Mouse (Mus musculus) kidney, embryonic 14.5 days (tissue): ENCODE data around the gene Zfp296. TPM values are rescaled to one million over a fixed set of nuclear protein-coding genes. Genes with fewer than 3 reads are reported as not detected.
"Not testable (repeated sequence)": the region's sequence is repeated elsewhere in the genome, so short reads cannot be mapped to it uniquely, and the experiment has no call there.

Experiments used
- ATAC-seq: fragments of 200-750 bp; cut with Nextera tagmentation; 2 replicates; pipeline ENCODE4 v1.8.0; 2017; ENCODE audit warnings: moderate number of reproducible peaks, mild to moderate bottlenecking, moderate TSS enrichment, moderate library complexity; ENCODE audit not compliant: low FRiP score, low TSS enrichment
- H3K27ac ChIP-seq: fragments of 300-500 bp; sonication (generic); 2 replicates; pipeline ENCODE4 v1.5.1; 2014; ENCODE audit warnings: low read depth, mild to moderate bottlenecking, low read length, moderate library complexity, mixed read lengths
- H3K27me3 ChIP-seq: fragments of 300-500 bp; sonication (generic); 2 replicates; pipeline ENCODE4 v1.6.1; 2014; ENCODE audit warnings: mild to moderate bottlenecking, low read length; ENCODE audit not compliant: control insufficient read depth, insufficient read depth
- H3K36me3 ChIP-seq: fragments of 300-500 bp; sonication (generic); 2 replicates; pipeline ENCODE4 v1.6.1; 2014; ENCODE audit warnings: low read length, mixed read lengths; ENCODE audit not compliant: control insufficient read depth, insufficient read depth
- H3K4me1 ChIP-seq: fragments of 300-500 bp; sonication (generic); 2 replicates; pipeline ENCODE4 v1.6.1; 2014; ENCODE audit warnings: low read length, mixed read lengths; ENCODE audit not compliant: control insufficient read depth, insufficient read depth
- H3K4me2 ChIP-seq: fragments of 300-500 bp; sonication (generic); replicated peaks from 2 replicates; pipeline ENCODE4 v1.6.1; 2014; ENCODE audit warnings: low read depth, mild to moderate bottlenecking, low read length
- H3K4me3 ChIP-seq: fragments of 300-500 bp; sonication (generic); 2 replicates; pipeline ENCODE4 v1.5.1; 2014; ENCODE audit warnings: mild to moderate bottlenecking, low read length
- H3K9ac ChIP-seq: fragments of 300-500 bp; sonication (generic); 2 replicates; pipeline ENCODE4 v1.6.1; 2014; ENCODE audit warnings: low read depth, mild to moderate bottlenecking, low read length, moderate library complexity
- H3K9me3 ChIP-seq: fragments of 300-500 bp; sonication (generic); 2 replicates; pipeline ENCODE4 v1.6.1; 2016; ENCODE audit warnings: low read length; ENCODE audit not compliant: control insufficient read depth
- WGBS: fragments of 180-500 bp; shearing (Covaris S2); extraction: QIAGEN DNeasy Blood & Tissue Kit; methylation state at CpG from one replicate; pipeline ENCODE4 v1.1.7; 2014; 5-methylcytosine and 5-hydroxymethylcytosine counted together
- polyA plus RNA-seq: library from polyadenylated mRNA; unstranded; fragments of >200 nt; fragmentation: Nextera tagmentation; extraction: Ambion mirVana; gene quantifications from 2 replicates; pipeline ENCODE4 v1.2.1, GENCODE M21; 2014

Gene Zfp296
- polyA plus RNA-seq, 1 experiment from 2014 or later: 0.68 TPM

DNA sequence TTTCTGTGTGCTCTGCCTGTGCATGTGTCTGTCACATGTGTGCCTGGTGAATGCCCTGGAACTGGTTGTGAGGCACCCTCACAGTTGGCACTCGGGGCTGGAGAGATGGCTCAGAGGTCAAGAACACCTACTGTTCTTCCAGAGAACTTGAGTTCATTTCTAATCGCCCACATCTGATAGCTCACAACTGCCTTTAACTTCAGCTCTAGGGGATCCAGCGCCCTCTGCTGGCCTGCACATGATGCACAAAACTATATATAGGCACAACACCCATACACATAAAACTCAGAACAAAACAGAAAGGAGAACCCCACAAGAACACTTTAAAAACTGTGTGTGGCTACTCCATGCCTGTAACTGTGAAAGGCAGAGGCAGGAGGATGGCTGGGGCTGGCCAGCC, 12.1 kb downstream of the Zfp296 start:
- Histone ChIP-seq H3K4me2 (no peak overlapping the region), H3K27me3 (no peaks in the 10 kb centered on the region), H3K27ac (no peak overlapping the region), H3K4me3 (no peak overlapping the region; the same call in 1 of the 2 replicates), H3K9me3 (no peaks in the 10 kb centered on the region), H3K4me1 (no peaks in the 10 kb centered on the region), H3K9ac (no peak overlapping the region), H3K36me3 (peaks cover 100% of the 10 kb centered on the region)
- 53% methylated on average over 3 of the region's 3 CpGs for WGBS
- no peak for ATAC-seq

DNA sequence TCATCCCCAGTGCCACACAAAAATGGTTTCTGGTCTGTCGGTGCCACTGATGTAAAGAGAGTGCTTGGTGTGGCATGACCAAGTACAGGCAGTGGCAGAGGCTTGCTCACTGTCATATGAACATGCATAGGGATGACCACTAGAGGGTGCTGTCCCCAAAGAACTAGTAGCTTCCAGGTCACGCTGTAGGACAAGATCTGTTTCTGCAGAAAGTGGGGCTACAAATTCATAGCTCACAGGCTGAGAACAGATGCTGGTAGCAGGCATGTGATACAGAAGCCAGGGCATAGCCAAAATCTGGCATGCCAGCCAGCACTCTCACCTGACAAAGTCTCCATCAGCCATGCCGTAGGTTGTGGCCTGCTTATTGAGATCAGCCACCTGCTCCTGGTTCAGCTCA, 12.8 kb downstream of the Zfp296 start:
- ATAC-seq: peak; percentile 40; the same call in 1 of the 2 replicates
- Histone ChIP-seq H3K27me3 (no peaks in the 10 kb centered on the region), H3K9ac (no peak overlapping the region), H3K4me1 (no peaks in the 10 kb centered on the region), H3K27ac (no peak overlapping the region), H3K4me3 (no peak overlapping the region), H3K4me2 (no peak overlapping the region), H3K36me3 (peaks cover 100% of the 10 kb centered on the region), H3K9me3 (no peaks in the 10 kb centered on the region)
- 66% methylated on average over 3 of the region's 3 CpGs for WGBS

DNA sequence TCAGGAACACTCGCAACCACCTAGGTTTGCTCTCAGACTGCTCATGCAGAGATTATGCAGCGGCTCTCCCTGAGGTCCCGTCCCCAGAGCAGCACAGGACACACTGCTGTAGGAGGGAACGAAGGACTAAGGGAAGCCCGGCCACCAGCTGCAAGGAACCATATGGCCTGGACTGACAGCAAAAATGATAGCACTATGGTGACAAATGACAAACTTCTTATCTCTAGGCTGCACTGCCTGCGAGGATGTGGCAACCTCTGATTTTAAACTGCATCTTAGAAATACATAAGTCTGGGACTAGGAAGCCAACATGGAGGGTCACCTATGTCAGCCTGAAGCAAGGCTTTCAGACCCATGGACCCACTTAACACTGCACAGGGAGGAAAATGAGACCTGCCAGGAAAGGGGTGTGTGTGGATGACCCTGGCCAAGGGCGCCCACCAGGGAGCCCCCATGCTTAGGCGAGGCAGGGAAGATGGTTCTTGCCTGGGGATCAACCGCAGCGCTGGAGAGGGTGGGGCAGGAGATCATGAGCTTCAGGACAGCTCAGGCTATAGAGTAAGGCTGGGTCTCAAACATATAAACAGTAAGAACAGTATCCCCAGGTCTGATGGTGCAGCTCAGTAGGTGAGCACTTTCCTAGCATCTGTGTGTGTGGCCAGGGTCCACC, 16.1 kb downstream of the Zfp296 start:
- no peaks in the 10 kb centered on the region for H3K27me3 ChIP-seq
- H3K4me2 ChIP-seq: no peak overlapping the region
- no peak for ATAC-seq
- H3K27ac ChIP-seq: no peak overlapping the region
- no peak overlapping the region for H3K9ac ChIP-seq
- H3K36me3 ChIP-seq: peaks cover 92% of the 10 kb centered on the region
- H3K4me1 ChIP-seq: no peaks in the 10 kb centered on the region
- H3K9me3 ChIP-seq: no peaks in the 10 kb centered on the region
- no peak overlapping the region for H3K4me3 ChIP-seq
- 91% methylated on average over 10 of the region's 10 CpGs for WGBS

DNA sequence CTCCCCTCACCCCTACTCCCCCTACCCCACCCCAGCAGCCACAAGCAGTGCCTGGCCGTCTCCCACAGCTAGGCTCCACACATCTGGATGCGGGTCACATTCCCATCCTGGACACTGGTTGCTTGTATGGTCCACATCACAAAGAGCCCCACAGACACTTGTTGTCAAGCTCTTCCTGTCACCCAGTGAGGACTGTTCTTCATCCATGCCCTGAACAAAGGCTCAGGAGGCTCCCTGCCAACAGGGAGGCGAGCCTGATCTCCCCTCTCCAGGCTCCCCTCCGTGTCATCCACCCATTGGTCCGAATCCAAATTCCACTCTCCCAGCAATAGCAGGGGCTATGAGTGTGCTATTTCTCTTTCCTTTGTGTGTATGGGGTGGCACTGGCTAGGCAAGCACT, 23.5 kb downstream of the Zfp296 start:
- WGBS: 70% methylated on average over 5 of the region's 5 CpGs

DNA sequence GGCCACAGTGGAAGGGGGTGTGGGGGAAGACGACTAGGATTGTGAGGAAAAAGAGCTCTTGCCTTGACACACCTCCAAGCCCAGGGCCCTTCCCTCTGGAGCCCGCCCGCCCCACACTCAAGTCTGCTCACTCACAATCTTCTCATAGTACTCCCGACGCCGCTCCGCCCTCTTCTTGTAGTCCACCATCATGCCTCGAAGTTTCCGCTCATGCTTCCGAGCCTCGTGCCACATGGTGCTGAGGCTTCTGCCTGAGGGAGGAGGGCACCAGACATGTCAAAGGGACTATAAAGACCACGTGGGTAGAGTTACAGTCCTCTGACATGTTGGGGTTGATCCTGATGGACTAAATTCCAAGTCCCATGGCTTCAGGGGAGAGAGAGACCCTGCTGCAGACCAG, 26.0 kb downstream of the Zfp296 start:
- Histone ChIP-seq H3K4me3 (peak overlapping the region; percentile 99; the same call in 1 of the 2 replicates), H3K27ac (no peak overlapping the region), H3K27me3 (no peaks in the 10 kb centered on the region), H3K9ac (peak overlapping the region; percentile 95; the same call in 1 of the 2 replicates), H3K4me1 (peaks cover 12% of the 10 kb centered on the region; the same call in 1 of the 2 replicates), H3K36me3 (peaks cover 43% of the 10 kb centered on the region), H3K9me3 (no peaks in the 10 kb centered on the region), H3K4me2 (peak overlapping the region; percentile 85)
- ATAC-seq: no peak
- 81% methylated on average over 12 of the region's 12 CpGs for WGBS

More for the DNA sequence above, 23.5 kb downstream of the Zfp296 start:
- ATAC-seq: no peak
- Histone ChIP-seq H3K4me3 (no peak overlapping the region), H3K4me2 (no peak overlapping the region), H3K9me3 (no peaks in the 10 kb centered on the region), H3K36me3 (peaks cover 61% of the 10 kb centered on the region), H3K9ac (no peak overlapping the region), H3K27ac (no peak overlapping the region), H3K27me3 (no peaks in the 10 kb centered on the region), H3K4me1 (peaks cover 12% of the 10 kb centered on the region; the same call in 1 of the 2 replicates)

DNA sequence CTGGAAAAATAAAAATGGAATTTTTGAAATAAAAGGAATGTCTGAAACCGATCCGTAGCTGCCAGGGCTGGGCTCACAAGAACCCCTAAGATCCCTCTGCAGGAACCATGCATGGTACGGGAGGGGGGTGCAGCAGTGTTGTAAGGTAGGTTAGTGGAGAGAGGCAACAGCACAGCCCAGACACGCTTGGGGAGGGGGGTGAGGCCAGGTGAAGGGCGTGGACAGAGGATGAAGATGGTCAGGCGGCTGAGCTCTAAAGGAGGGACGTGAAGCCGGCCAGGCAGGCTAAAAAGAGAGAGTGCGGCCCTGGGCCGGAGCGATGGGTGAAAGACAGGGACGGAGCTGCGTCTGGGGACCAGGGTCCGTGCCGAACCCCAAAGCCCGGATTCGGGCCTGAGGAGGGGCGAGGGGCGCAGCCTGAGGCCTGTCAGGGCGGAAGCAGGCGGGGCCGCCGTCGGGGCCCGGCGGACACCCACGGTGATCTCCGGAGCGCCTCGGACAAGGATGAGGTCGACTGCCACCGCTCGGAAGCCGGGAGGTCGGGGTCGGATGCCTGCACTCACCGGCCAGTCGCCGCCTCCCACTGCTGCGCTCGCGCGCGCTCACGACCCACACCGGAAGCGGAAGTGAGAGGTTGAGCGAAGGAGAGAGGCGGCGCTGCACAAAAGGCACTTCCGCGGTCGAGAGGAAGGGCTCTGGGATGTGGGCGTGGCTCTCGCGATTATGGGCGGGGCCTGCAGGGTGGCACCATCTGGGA, 26.9 kb downstream of the Zfp296 start, which contains the start of gene Clasrp:
Gene Clasrp (minus strand): TSS at position 638 of the 757 bp plus-strand sequence.
- 1% methylated on average over 57 of the region's 57 CpGs for WGBS
- H3K27me3 ChIP-seq: no peaks in the 10 kb centered on the region
- peaks cover 34% of the 10 kb centered on the region for H3K36me3 ChIP-seq
- no peaks in the 10 kb centered on the region for H3K9me3 ChIP-seq
- H3K27ac ChIP-seq: peak within 1 kb of the TSS; percentile 53; the same call in 1 of the 2 replicates
- H3K4me2 ChIP-seq: peak within 1 kb of the TSS; percentile 85
- H3K4me3 ChIP-seq: peak within 1 kb of the TSS; percentile 99
- peak; percentile 97 for ATAC-seq
- H3K9ac ChIP-seq: peak within 1 kb of the TSS; percentile 95
- peaks cover 12% of the 10 kb centered on the region; the same call in 1 of the 2 replicates for H3K4me1 ChIP-seq

DNA sequence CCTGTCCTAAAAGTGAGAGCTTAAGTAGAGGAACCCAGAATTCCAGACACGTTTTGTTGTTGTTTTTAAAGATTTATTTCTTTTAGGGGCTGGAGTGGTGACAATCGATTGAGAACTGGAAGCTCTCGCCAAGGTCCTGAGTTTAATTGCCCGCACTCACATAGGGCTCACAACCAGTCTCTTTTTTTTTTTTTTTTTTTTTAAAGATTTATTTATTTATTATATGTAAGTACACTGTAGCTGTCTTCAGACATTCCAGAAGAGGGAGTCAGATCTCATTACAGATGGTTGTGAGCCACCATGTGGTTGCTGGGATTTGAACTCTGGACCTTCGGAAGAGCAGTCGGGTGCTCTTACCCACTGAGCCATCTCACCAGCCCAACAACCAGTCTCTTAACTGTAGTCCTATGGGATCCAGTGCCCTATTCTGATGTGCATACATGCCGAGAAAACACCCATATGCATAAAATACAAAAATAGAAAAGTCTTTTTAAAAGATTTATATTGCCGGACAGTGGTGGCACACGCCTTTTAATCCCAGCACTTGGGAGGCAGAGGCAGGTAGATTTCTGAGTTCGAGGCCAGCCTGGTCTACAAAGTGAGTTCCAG, 27.6 kb downstream of the Zfp296 start:
- H3K9ac ChIP-seq: not testable (repeated sequence)

DNA sequence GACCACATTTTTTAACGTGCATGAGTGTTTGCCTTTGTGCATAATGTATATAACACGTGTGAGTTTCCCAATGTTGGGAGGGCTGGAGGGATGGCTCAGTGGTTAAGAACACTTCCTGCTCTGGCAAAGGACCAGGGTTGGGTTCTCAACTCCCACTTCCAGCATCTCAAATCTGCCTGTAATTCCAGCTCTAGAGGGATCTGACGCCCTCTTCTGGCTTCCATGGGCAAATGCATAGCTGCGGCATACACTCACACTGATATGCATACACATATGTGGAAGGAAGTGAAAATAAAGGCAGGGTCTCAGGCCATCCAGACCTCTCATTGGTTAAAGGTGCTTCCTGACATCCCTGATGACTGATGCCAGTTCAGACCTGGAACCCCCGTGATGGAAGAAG, 30.2 kb downstream of the Zfp296 start:
- Histone ChIP-seq H3K4me2 (no peak overlapping the region), H3K4me3 (no peak overlapping the region), H3K27me3 (no peaks in the 10 kb centered on the region), H3K9ac (no peak overlapping the region), H3K27ac (no peak overlapping the region), H3K4me1 (peaks cover 10% of the 10 kb centered on the region; the same call in 1 of the 2 replicates), H3K9me3 (0 out of 2 replicates have a peak, but pooled peaks cover 2% of the 10 kb centered on the region), H3K36me3 (peaks cover 3% of the 10 kb centered on the region; the same call in 1 of the 2 replicates)
- WGBS: 78% methylated on average over 5 of the region's 5 CpGs
- no peak for ATAC-seq

More for the DNA sequence above, 27.6 kb downstream of the Zfp296 start:
- H3K27me3 ChIP-seq, H3K27ac ChIP-seq, H3K9me3 ChIP-seq, ATAC-seq: not testable (repeated sequence)
- 58% methylated on average over 10 of the region's 10 CpGs for WGBS
- Histone ChIP-seq H3K36me3 (peaks cover 27% of the 10 kb centered on the region), H3K4me1 (peaks cover 12% of the 10 kb centered on the region; the same call in 1 of the 2 replicates), H3K4me3 (peak overlapping the region; percentile 99), H3K4me2 (peak overlapping the region; percentile 85)
